Mouse (Mus musculus): ENCODE data around the gene Tmc6.

DNA sequence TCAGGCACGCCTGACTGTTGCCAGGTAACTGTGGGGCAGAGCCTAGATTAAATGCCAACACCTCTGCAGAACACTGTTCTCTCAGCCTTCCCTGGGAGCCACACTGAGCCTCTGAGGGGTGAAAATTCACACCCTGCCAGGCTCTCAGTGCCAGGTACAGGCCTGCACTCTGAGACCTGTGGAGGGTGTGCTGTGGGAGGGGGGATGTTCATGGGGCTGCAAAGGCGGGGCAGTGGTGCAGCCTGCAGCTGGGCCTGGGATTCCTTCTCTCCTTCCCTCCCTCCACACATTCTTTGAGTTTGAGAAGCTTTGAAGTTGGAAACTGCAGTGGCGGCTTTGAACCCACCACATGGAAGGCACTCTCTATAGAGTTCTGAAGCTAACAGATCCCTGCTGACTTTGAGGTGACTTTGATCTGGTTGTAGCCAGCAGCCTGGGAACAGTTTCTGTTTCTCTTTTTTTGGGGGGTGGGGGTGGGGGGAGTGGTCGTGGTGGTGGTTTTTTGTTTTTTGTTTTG is 12.1 kb upstream of the Tmc6 start:
- TF ChIP-seq POLR2A (IDR thresholded peaks at IDR 0.05; ENCODE audit: extremely low read depth, insufficient read depth, low read length) (no peak), CTCF (IDR thresholded peaks at IDR 0.05; ENCODE audit: low read depth, low read length) (no peak)
